Mouse (Mus musculus) megakaryocyte progenitor cell, adult 5-6 weeks (primary cell): ENCODE results near the gene Ube2i. TPM values are rescaled to one million over a fixed set of nuclear protein-coding genes. Genes with fewer than 3 reads are reported as not detected.

Experiments
- ATAC-seq: replicated peaks from 2 replicates; pipeline ENCODE4 v1.8.0; 2016; ENCODE audit warnings: mild to moderate bottlenecking, moderate TSS enrichment, inconsistent platforms; ENCODE audit not compliant: poor library complexity
- total RNA-seq, 2 experiments: library from RNA; stranded (forward) in 1 of 2; stranded (reverse) in 1 of 2; fragments of 157-497, 149-512 nt in 1 of 2; fragments of 200-1000 nt in 1 of 2; gene quantifications; 2 replicates each; pipeline versions ENCODE4 v1.2.3 to v1.2.4; 2015 to 2017

The Ube2i gene
- total RNA-seq, 2 experiments from 2014 or later: 305 to 376 TPM

DNA sequence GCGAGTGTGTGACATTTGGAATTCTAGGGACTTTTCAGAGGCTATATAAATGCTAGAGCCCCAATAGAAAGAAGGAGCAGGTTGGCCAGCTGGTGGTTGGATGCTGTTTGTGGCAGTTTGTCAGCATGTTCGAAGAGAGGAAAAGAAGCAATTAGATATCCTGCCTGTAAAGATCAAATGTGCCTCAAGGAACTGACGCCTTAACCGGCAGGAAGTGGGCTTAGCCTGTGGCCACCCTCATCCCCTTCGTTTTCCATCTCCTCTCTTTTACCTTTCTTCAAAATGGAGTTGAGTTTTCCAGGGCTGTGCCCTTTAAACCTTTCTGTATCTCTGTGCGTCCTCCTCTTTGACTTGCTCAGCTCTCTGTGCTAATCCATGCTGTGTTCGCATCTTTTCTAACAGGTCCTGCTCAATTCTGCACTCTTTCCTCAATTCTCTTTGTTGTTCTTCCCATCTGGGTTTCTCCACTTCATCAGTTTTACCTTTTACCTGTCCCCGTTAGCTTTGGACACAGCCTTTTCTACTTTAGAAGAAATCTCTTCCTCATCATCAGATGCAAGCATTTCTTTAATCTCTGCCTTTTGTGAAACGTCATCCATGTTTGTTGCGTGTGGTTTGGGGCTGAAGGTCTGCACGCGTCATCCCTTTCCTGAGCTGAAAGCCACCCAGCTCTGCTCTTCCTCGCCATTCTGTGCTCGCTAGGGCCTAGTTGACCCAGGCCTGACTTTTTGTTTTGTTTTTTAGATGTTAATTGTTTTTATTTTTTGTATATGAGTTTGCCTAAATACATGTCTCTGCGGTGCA is 54.7 kb downstream of the Ube2i start:
- no peak for ATAC-seq

DNA sequence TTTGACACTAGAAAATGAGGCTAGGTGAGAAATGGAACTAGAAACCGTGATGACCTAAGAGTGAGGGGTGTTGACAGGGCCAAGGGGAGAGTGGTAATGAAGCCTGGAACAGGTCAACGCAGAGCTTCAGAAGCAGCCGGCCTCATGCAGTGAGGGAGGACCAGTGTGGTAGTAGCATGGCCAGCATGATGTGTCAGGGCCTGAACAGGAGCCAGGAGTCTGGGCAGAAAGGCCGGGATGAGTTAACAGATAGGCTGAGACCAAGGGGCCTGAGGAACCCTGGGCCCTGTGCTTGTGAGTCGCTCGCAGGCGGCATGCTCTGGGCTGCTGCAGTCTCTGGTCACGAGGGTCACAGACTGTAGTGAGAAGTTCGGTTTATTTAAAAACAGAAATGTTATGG is 55.5 kb downstream of the Ube2i start:
- ATAC-seq: no peak

DNA sequence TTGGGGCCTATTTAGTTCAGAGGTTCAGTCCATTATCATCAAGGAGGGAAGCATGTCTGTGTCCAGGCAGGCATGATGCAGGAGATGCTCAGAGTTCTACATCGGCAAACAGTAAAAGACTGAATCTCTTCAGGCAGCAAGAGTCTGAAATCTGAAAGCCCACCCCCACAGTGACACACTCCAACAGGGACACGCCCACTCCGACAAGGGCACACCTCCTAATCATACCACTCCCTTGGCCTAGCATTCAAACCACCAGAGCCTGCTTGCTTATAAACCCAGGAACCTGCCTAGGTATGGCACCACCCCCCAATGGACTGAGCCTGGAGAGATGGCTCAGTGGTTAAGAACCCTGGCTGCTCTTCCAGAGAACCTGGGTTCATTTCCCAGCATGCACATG is 59.0 kb downstream of the Ube2i start:
- no peak for ATAC-seq

Other genes starting within 250 kb of the Ube2i start
- gene Tmem204, start 191.0 kb downstream of the Ube2i start, total RNA-seq (2015): not detected in 2 replicates
- gene Tmem204, start 191.0 kb downstream of the Ube2i start, total RNA-seq (2017): not detected in 2 replicates
- gene Telo2, start 158.7 kb downstream of the Ube2i start, total RNA-seq (2015): 15.5 and 31.2 TPM in 2 replicates
- gene Telo2, start 158.7 kb downstream of the Ube2i start, total RNA-seq (2017): 28.8 and 35.5 TPM in 2 replicates
- gene Ptx4, start 153.9 kb downstream of the Ube2i start, total RNA-seq (2015): not detected in 2 replicates
- gene Ptx4, start 153.9 kb downstream of the Ube2i start, total RNA-seq (2017): not detected in 2 replicates
- gene Clcn7, start 141.2 kb downstream of the Ube2i start, total RNA-seq (2015): 7.3 and 7.8 TPM in 2 replicates
- 8.1 and 9.6 TPM in 2 replicates for gene Clcn7, start 141.2 kb downstream of the Ube2i start, total RNA-seq (2017)
- gene Ccdc154, start 112.2 kb downstream of the Ube2i start, total RNA-seq (2015): not detected in 2 replicates
- 0.14 TPM in 1 of 2 replicates, not detected in the other for gene Ccdc154, start 112.2 kb downstream of the Ube2i start, total RNA-seq (2017)
- not detected in 2 replicates for gene Gm38655, start 99.2 kb downstream of the Ube2i start, total RNA-seq (2015)
- not detected in 2 replicates for gene Gm38655, start 99.2 kb downstream of the Ube2i start, total RNA-seq (2017)
- gene BC003965, start 90.1 kb downstream of the Ube2i start, total RNA-seq (2015): 16.6 and 20.3 TPM in 2 replicates
- gene BC003965, start 90.1 kb downstream of the Ube2i start, total RNA-seq (2017): 7.0 and 11.5 TPM in 2 replicates
- gene Unkl, start 86.2 kb downstream of the Ube2i start, total RNA-seq (2015): 6.1 and 6.2 TPM in 2 replicates
- 7.7 and 8.2 TPM in 2 replicates for gene Unkl, start 86.2 kb downstream of the Ube2i start, total RNA-seq (2017)
- gene Gnptg, start 34.5 kb downstream of the Ube2i start, total RNA-seq (2015): 24.3 and 24.4 TPM in 2 replicates
- gene Gnptg, start 34.5 kb downstream of the Ube2i start, total RNA-seq (2017): 17.2 and 20.8 TPM in 2 replicates
- 14.9 and 15.2 TPM in 2 replicates for gene Tsr3, start 34.5 kb downstream of the Ube2i start, total RNA-seq (2015)
- 28.1 and 30.7 TPM in 2 replicates for gene Tsr3, start 34.5 kb downstream of the Ube2i start, total RNA-seq (2017)
- gene Baiap3, start 18.3 kb downstream of the Ube2i start, total RNA-seq (2015): 1.2 and 3.8 TPM in 2 replicates
- gene Baiap3, start 18.3 kb downstream of the Ube2i start, total RNA-seq (2017): 3.7 and 6.1 TPM in 2 replicates
- 18.7 and 31.2 TPM in 2 replicates for gene Prss34, start 23.8 kb upstream of the Ube2i start, total RNA-seq (2015)
- 4.5 and 23.9 TPM in 2 replicates for gene Prss34, start 23.8 kb upstream of the Ube2i start, total RNA-seq (2017)
- not detected in 2 replicates for gene Prss28, start 34.0 kb upstream of the Ube2i start, total RNA-seq (2015)
- gene Prss28, start 34.0 kb upstream of the Ube2i start, total RNA-seq (2017): not detected in 2 replicates
- not detected in 2 replicates for gene Prss29, start 44.0 kb upstream of the Ube2i start, total RNA-seq (2015)
- not detected in 2 replicates for gene Prss29, start 44.0 kb upstream of the Ube2i start, total RNA-seq (2017)
- gene Tpsab1, start 70.9 kb upstream of the Ube2i start, total RNA-seq (2015): not detected in 2 replicates
- gene Tpsab1, start 70.9 kb upstream of the Ube2i start, total RNA-seq (2017): not detected in 2 replicates
- gene Tpsb2, start 91.7 kb upstream of the Ube2i start, total RNA-seq (2015): not detected in 2 replicates
- gene Tpsb2, start 91.7 kb upstream of the Ube2i start, total RNA-seq (2017): not detected in 2 replicates
- not detected in 2 replicates for gene Tpsg1, start 94.7 kb upstream of the Ube2i start, total RNA-seq (2015)
- not detected in 2 replicates for gene Tpsg1, start 94.7 kb upstream of the Ube2i start, total RNA-seq (2017)
- gene Cacna1h, start 159.2 kb upstream of the Ube2i start, total RNA-seq (2015): 0.32 TPM in 1 of 2 replicates, not detected in the other
- gene Cacna1h, start 159.2 kb upstream of the Ube2i start, total RNA-seq (2017): not detected in 2 replicates
- gene Tekt4, start 180.0 kb upstream of the Ube2i start, total RNA-seq (2015): not detected in 2 replicates
- not detected in 2 replicates for gene Tekt4, start 180.0 kb upstream of the Ube2i start, total RNA-seq (2017)
- gene Sstr5, start 222.7 kb upstream of the Ube2i start, total RNA-seq (2015): not detected in 2 replicates
- gene Sstr5, start 222.7 kb upstream of the Ube2i start, total RNA-seq (2017): not detected in 2 replicates